Mouse (Mus musculus) small intestine, adult 2 months (tissue): Measurements from ENCODE around the gene Zfp90. TPM values are rescaled to one million over a fixed set of nuclear protein-coding genes. Genes with fewer than 3 reads are reported as not detected.
"Not testable (repeated sequence)": the region's sequence is repeated elsewhere in the genome, so short reads cannot be mapped to it uniquely, and the experiment has no call there.

Source experiments
- H3K27ac ChIP-seq: fragments of 200-500 bp; 2 replicates; pipeline ENCODE4 v1.5.1; 2012; ENCODE audit warnings: low read depth, low read length, control low read depth, inconsistent platforms; ENCODE audit not compliant: insufficient read depth
- H3K27me3 ChIP-seq: fragments of 200-500 bp; 2 replicates; pipeline ENCODE4 v1.6.1; 2012; ENCODE audit warnings: mild to moderate bottlenecking, moderate library complexity, low read length, inconsistent platforms; ENCODE audit not compliant: control insufficient read depth, insufficient read depth
- H3K36me3 ChIP-seq: fragments of 200-500 bp; 2 replicates; pipeline ENCODE4 v1.6.1; 2012; ENCODE audit warnings: mild to moderate bottlenecking, low read length, control low read depth, inconsistent platforms; ENCODE audit not compliant: control insufficient read depth, insufficient read depth
- H3K4me1 ChIP-seq: fragments of 200-500 bp; 2 replicates; pipeline ENCODE4 v1.6.1; 2012; ENCODE audit warnings: low read length, inconsistent platforms, mixed read lengths; ENCODE audit not compliant: control insufficient read depth, insufficient read depth, insufficient read length
- H3K4me3 ChIP-seq: fragments of 200-500 bp; 2 replicates; pipeline ENCODE4 v1.5.1; 2012; ENCODE audit warnings: low read depth, mild to moderate bottlenecking, control low read depth, inconsistent platforms, low read length, moderate library complexity
- CTCF ChIP-seq: fragments of 200-500 bp; IDR thresholded peaks from 2 replicates; pipeline ENCODE4 v1.5.1; 2012; ENCODE audit warnings: low read depth, mild to moderate bottlenecking, control low read depth, inconsistent platforms, low read length, moderate library complexity, mixed read lengths; ENCODE audit not compliant: insufficient replicate concordance, insufficient read length; ENCODE audit errors: extremely low read depth
- POLR2A ChIP-seq: fragments of 200-500 bp; IDR thresholded peaks from 2 replicates; pipeline ENCODE4 v1.6.1; 2012; ENCODE audit warnings: low read depth, mild to moderate bottlenecking, control low read depth, inconsistent platforms, low read length, moderate library complexity
- WGBS: fragments of 180-500 bp; shearing (Covaris S2); methylation state at CpG from one replicate; pipeline ENCODE4 v1.1.7; 2018; 5-methylcytosine and 5-hydroxymethylcytosine counted together
- polyA plus RNA-seq: library from polyadenylated mRNA; depleted of rRNA; stranded (reverse); fragments of >200 nt; gene quantifications from 2 replicates; pipeline ENCODE4 v1.2.3, GENCODE M21; 2012

Zfp90 gene
- polyA plus RNA-seq, 1 experiment, result 0.70 TPM

DNA sequence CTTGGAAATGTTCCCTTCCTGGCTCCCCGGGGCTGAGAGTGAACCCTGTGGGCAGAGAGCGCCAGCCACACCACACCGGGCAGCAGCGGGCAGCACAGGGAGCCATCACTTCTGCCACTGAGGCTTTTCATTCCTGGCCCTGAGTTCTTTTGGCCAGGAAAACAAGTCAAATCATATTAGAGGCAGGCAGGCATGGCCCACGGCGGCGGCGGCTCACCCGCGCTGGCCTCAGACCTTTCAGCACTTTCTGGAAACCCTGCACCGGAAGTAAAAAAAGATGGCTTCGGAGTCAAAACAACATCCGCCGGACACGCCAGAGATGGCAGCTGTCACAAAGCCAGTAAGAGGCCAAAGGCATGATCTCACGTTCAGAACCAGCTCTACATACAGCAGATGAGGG is 9.3 kb upstream of the Zfp90 start:
- Histone ChIP-seq H3K4me1 (no peaks in the 10 kb centered on the region; the same call in none of the 2 replicates), H3K4me3 (no peak overlapping the region), H3K36me3 (no peaks in the 10 kb centered on the region), H3K27me3 (no peaks in the 10 kb centered on the region), H3K27ac (no peak overlapping the region)
- TF ChIP-seq POLR2A (no peak), CTCF (no peak)
- WGBS, result 80% methylated on average over 16 of the region's 16 CpGs

DNA sequence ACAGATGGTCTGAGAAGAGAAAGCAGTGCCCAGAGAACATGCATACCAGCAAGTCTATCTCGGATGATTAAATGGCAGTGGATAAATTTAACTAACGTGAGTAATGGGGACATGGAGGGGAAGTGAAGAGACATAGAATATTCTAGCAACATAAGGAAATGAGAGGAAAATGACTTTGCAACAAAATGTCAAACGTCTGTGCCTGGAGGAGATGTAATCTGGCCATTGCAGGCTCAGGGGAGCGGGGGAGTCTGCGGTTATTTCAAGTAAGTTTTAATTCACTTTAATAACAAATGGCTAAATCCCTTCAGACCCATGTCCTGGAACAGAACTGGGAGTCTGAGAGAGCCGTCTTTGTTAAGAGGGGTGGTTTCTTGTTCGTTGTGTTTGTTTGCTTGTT is 5.1 kb upstream of the Zfp90 start:
- no peak for TF ChIP-seq CTCF
- TF ChIP-seq POLR2A, result no peak
- Histone ChIP-seq H3K36me3 (no peaks in the 10 kb centered on the region), H3K27ac (no peak overlapping the region), H3K4me1 (no peaks in the 10 kb centered on the region; the same call in none of the 2 replicates), H3K27me3 (no peaks in the 10 kb centered on the region), H3K4me3 (no peak overlapping the region)
- 67% methylated on average over 7 of the region's 7 CpGs for WGBS

- no peaks in the 10 kb centered on the region for H3K27me3 ChIP-seq
- H3K4me1 ChIP-seq, result no peaks in the 10 kb centered on the region; the same call in 1 of the 2 replicates
- TF ChIP-seq POLR2A (no peak), CTCF (no peak)
- no peaks in the 10 kb centered on the region for H3K36me3 ChIP-seq
- no peak overlapping the region for H3K4me3 ChIP-seq
- 81% methylated on average over 7 of the region's 7 CpGs for WGBS
- H3K27ac ChIP-seq, result no peak overlapping the region
Measured at GRCm38 (mm10) chr8:106410564-106410963, 4.6 kb upstream of the Zfp90 start.

GRCm38 (mm10) chr8:106411783-106412451 is 3.2 kb upstream of the Zfp90 start:
- Histone ChIP-seq H3K27me3 (no peaks in the 10 kb centered on the region), H3K27ac (no peak overlapping the region), H3K4me1 (no peaks in the 10 kb centered on the region), H3K4me3 (no peak overlapping the region), H3K36me3 (no peaks in the 10 kb centered on the region)
- WGBS, result 10% methylated on average over 14 of the region's 14 CpGs
- TF ChIP-seq CTCF (peak; percentile 89; the same call in 1 of the 2 replicates), POLR2A (no peak)

DNA sequence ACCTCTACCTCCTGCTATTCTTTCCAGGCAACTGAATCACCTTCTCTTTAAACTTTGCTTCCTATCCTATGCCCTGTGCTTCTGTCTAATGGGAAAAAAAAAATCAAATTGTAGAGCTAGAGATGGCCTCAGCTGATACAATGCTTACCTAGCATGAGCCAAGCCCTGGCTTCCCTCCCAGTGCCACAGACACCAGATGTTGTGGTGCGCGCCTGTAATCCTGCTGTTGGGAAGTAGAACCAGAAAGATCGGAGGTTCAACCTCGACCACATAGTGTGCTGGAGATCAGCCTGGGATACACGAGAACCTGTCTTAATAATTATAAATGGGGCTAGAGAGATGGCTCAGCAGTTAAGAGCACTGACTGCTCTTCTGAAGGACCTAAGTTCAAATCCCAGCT is 2.6 kb downstream of the Zfp90 start:
- TF ChIP-seq POLR2A (no peak), CTCF (no peak)
- no peak overlapping the region for H3K27ac ChIP-seq

GRCm38 (mm10) chr8:106431088-106431487 is 16.0 kb downstream of the Zfp90 start:
- Histone ChIP-seq H3K4me3 (no peak overlapping the region), H3K36me3 (no peaks in the 10 kb centered on the region), H3K27me3 (peaks cover 3% of the 10 kb centered on the region; the same call in 1 of the 2 replicates), H3K4me1 (no peaks in the 10 kb centered on the region), H3K27ac (no peak overlapping the region)
- 28% methylated on average over 12 of the region's 12 CpGs for WGBS
- no peak for TF ChIP-seq POLR2A
- no peak for TF ChIP-seq CTCF

More for the DNA sequence above, 2.6 kb downstream of the Zfp90 start:
- no peaks in the 10 kb centered on the region for H3K27me3 ChIP-seq
- 93% methylated on average over 5 of the region's 5 CpGs for WGBS
- H3K36me3 ChIP-seq, result peaks cover 10% of the 10 kb centered on the region
- no peak overlapping the region for H3K4me3 ChIP-seq
- no peaks in the 10 kb centered on the region for H3K4me1 ChIP-seq

DNA sequence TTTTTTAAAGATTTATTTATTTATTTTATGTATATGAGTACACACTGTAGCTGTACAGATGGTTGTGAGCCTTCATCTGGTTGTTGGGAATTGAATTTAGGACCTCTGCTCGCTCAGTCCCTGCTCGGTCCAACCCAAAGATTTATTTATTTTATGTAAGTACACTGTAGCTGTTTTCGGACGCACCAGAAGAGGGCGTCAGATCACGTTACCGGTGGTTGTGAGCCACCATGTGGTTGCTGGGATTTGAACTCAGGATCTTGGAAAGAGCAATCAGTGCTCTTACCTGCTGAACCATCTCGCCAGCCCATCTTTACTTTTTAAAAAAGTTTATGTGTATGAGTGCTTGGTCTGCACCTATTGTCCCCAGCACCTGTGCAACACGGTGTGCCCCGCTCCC is 16.8 kb downstream of the Zfp90 start:
- not testable (repeated sequence) for H3K4me3 ChIP-seq, H3K27me3 ChIP-seq, H3K27ac ChIP-seq, H3K4me1 ChIP-seq, H3K36me3 ChIP-seq
- WGBS, result 63% methylated on average over 10 of the region's 10 CpGs
